Mouse (Mus musculus): Measurements from ENCODE around the gene Jmy.

Jmy gene

DNA sequence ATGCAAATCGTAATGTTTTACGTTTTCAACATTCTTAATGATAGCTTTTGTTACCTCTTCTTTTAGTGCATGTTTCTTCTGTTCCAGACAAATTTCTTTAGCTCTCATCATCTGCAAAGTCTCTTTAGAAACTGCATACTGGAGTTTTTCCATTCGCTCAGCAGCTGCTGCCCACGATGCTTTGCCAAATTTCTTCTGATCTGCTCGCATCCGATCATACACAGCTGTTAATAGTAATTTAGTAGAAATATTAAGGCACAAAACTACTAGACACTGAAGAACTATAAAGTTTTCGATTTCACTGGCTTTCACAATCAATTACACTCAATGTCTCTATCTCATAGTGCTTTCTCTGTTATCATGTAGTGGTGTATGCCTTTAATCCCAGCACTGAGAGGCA is 40.0 kb downstream of the Jmy start:
- no peak for DNase-seq (ENCODE audit: low spot score in 2 of 2)

GRCm38 (mm10) chr13:93458616-93459015 is 41.0 kb downstream of the Jmy start:
- no peak for DNase-seq (ENCODE audit: low spot score in 2 of 2)

GRCm38 (mm10) chr13:93453275-93453674 is 46.3 kb downstream of the Jmy start:
- peak; percentile 74 to 75 for DNase-seq (ENCODE audit: low spot score in 2 of 2)

- no peak for DNase-seq (ENCODE audit: low spot score in 2 of 2)
Measured at GRCm38 (mm10) chr13:93440167-93440566, 59.4 kb downstream of the Jmy start.

GRCm38 (mm10) chr13:93429205-93429604 is 70.4 kb downstream of the Jmy start:
- DNase-seq (ENCODE audit: low spot score in 2 of 2): no peak

- no peak for DNase-seq (ENCODE audit: low spot score in 2 of 2)
Measured at GRCm38 (mm10) chr13:93427920-93428876, 71.4 kb downstream of the Jmy start.

- no peak for DNase-seq (ENCODE audit: low spot score in 2 of 2)
Measured at GRCm38 (mm10) chr13:93423224-93423623, 76.4 kb downstream of the Jmy start.

- no peak for DNase-seq (ENCODE audit: low spot score in 2 of 2)
Measured at GRCm38 (mm10) chr13:93419779-93420178, 79.8 kb downstream of the Jmy start.

DNA sequence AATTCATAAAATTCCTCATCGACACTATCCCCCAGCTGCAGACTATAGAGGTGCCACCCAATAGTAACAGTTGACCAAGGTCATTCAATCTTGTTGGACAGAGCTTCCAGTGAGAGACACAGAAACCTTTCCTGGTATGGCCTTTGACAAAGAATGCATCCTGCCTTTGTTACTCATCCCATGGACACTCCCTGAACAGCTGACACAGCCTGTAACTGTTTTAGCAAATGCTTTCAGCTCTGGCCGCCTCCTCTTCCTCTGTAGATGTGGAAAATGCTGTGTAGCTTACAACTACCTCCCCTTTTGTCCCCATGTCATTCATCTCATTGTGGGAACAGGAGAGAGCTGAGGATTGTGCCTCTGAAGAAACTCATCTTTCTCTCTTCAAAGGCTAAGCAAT is 81.3 kb downstream of the Jmy start:
- no peak for DNase-seq (ENCODE audit: low spot score in 2 of 2)

DNA sequence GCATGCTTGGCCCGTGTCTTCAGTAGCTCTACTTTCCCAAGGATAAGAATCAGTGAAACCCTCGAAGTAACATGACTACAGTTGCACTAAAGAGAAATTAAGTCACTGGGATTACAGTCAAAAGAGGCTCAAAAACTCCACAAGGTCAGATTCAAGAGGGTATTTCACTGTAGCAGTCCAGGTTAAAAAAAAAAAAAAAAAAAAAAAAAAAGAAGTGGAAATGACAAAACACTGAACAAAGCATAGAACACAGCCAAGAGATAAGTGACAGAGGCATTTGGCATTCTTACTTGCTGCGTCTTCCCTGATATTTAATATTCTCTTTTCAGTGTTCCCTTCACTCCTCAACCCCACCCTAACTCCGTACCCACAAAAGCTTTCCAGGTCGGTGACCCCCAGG is 84.6 kb downstream of the Jmy start:
- no peak for DNase-seq (ENCODE audit: low spot score in 2 of 2)

- DNase-seq (ENCODE audit: low spot score in 2 of 2): no peak
Measured at GRCm38 (mm10) chr13:93410343-93410742, 89.3 kb downstream of the Jmy start.

GRCm38 (mm10) chr13:93406855-93407254 is 92.8 kb downstream of the Jmy start:
- DNase-seq (ENCODE audit: low spot score in 2 of 2): no peak

DNA sequence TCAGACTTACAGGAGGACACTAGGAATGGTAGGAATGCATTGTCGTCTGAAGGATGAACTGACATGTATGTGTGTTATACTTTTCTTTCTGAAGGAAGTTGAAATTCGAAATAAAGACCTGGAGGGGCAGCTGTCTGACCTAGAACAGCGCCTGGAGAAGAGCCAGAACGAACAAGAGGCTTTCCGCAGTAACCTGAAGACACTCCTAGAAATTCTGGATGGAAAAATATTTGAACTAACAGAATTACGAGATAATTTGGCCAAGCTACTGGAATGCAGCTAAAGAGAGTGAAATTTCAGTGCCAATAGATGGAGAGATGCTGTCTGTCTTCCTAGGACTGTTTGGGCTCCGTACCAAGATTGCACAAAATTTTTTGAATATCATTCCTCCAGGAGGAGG is 97.7 kb downstream of the Jmy start:
- DNase-seq (ENCODE audit: low spot score in 2 of 2): no peak

DNA sequence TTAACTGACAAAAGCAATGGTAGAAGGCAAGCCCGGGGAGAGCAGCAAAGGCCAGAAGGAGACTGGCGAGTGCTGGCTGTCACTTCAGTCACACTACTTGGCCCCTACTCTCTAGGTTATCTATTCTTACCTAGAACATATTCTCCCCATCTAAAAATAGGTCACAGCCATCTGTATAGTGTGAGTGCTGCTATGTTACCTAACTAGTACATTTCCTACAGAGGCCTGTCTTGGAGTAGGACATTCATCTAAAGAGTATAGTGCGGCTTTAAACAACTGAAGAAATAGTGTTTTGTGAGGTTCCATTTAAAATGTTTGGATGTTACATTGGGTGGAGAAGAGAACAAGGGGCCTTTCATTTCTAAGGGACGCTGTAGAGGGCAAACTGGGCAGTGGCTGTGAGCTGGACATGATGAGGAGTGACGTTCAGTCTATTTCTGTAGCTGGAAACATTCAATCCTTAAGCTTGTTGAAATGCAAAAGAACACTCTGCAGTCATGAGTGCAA is 99.8 kb downstream of the Jmy start:
- DNase-seq (ENCODE audit: low spot score in 2 of 2): no peak

DNA sequence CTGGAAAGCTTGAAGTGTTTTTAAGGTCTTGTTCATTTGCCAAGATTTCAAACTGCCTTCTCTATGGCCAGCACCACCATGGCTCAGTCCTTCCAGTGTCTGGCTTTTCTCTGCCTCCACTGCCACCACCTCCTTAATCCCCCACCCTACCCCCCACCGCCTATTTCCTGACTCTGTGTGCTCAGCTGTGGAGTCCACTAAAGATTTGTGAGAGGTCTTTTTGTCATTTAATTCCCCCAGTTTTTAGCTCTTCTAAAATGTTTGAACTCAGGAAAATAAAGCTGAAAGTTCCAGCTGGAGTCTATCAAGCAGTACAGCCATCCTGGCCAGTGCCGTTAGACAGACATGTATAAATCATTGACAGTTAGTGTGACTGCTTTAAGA is 110.4 kb downstream of the Jmy start:
- DNase-seq (ENCODE audit: low spot score in 2 of 2): no peak

- no peak for DNase-seq (ENCODE audit: low spot score in 2 of 2)
Measured at GRCm38 (mm10) chr13:93388594-93389241, 110.9 kb downstream of the Jmy start.

DNA sequence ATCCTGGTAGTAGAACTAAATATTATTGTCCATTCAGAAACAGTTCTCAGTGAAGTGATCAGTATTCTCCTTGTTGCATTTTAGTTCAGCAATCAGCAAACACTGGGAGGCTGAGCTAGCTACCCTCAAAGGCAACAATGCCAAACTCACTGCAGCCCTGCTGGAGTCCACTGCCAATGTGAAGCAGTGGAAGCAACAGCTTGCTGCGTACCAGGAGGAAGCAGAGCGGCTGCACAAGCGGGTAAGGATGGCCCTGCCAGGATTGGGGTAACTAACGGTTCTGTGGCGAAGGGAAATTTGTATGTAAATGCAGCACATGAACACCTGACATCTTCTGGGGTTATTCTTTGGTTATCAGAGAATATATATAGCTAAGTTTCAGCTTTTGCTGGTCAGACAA is 112.2 kb downstream of the Jmy start:
- no peak for DNase-seq (ENCODE audit: low spot score in 2 of 2)

GRCm38 (mm10) chr13:93385147-93385546 is 114.5 kb downstream of the Jmy start:
- DNase-seq (ENCODE audit: low spot score in 2 of 2): no peak

DNA sequence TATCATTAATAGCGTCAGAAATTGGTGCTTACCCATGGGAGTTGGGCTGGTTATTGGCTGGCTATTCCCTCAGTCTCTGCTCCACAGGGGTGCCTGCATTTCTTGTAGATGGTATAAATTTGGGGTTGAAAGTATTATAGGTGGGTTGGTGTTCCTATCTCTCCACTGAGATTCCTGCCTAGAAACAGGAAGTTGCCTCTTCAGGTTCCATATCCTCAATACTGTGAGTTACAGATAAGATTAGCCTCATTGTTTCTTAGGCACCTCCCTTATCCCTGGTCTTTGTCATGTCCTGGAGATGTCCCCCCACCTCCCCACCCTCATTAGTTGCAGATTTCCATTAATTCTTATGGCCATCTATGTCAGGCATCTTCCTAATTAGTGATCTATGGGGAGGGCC is 115.1 kb downstream of the Jmy start:
- no peak for DNase-seq (ENCODE audit: low spot score in 2 of 2)

DNA sequence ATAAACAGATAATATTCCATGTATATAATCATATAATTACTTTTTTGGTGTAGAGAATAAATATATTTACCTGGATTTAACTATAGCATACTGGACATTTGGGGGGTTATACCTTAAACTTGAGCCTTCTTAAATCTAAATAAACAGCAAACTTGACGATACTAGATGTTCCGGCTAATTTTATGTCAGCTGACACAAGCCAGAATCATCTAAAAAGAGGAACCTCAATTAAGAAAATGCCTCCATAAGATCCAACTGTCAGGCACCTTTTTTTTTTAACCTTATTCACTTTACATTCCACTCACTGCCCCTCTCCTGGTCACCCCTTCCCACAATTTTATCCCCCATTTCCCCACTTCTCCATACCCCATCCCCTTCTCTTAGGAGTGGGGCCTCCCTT is 116.0 kb downstream of the Jmy start:
- no peak for DNase-seq (ENCODE audit: low spot score in 2 of 2)

GRCm38 (mm10) chr13:93383092-93383491 is 116.5 kb downstream of the Jmy start:
- DNase-seq (ENCODE audit: low spot score in 2 of 2): no peak

- no peak for DNase-seq (ENCODE audit: low spot score in 2 of 2)
Measured at GRCm38 (mm10) chr13:93381301-93381700, 118.3 kb downstream of the Jmy start.
